Mouse (Mus musculus) heart, embryonic 12.5 days (tissue): ENCODE measurements at regions not wholly inside any gene's neighbourhood (a gene's known extent, or its start where the extent isn't known, plus 50 kb on each side); places are given as distances from the start of the nearest gene placed in this dataset.

Experiments used
- ATAC-seq: fragments of 200-750 bp; cut with Nextera tagmentation; 2 replicates; pipeline ENCODE4 v1.8.0; 2017; ENCODE audit warnings: moderate TSS enrichment, moderate library complexity; ENCODE audit not compliant: insufficient number of reproducible peaks, low FRiP score
- H3K27ac ChIP-seq: fragments of 300-500 bp; sonication (generic); 2 replicates; pipeline ENCODE4 v1.5.1; 2016; ENCODE audit warnings: mild to moderate bottlenecking, moderate library complexity; ENCODE audit not compliant: poor library complexity, severe bottlenecking
- H3K27me3 ChIP-seq: fragments of 300-500 bp; sonication (generic); replicated peaks from 2 replicates; pipeline ENCODE4 v1.6.1; 2016; ENCODE audit warnings: mild to moderate bottlenecking, moderate library complexity
- H3K36me3 ChIP-seq: fragments of 300-500 bp; sonication (generic); 2 replicates; pipeline ENCODE4 v1.6.1; 2016; ENCODE audit warnings: mild to moderate bottlenecking, moderate library complexity
- H3K4me1 ChIP-seq: fragments of 300-500 bp; sonication (generic); replicated peaks from 2 replicates; pipeline ENCODE4 v1.6.1; 2016; ENCODE audit warnings: mild to moderate bottlenecking
- H3K4me2 ChIP-seq: fragments of 300-500 bp; sonication (generic); 2 replicates; pipeline ENCODE4 v1.6.1; 2016; ENCODE audit warnings: mild to moderate bottlenecking, moderate library complexity
- H3K4me3 ChIP-seq: fragments of 300-500 bp; sonication (generic); 2 replicates; pipeline ENCODE4 v1.5.1; 2016; ENCODE audit warnings: mild to moderate bottlenecking
- H3K9ac ChIP-seq: fragments of 300-500 bp; sonication (generic); 2 replicates; pipeline ENCODE4 v1.6.1; 2016; ENCODE audit warnings: mild to moderate bottlenecking, moderate library complexity
- H3K9me3 ChIP-seq: fragments of 300-500 bp; sonication (generic); replicated peaks from 2 replicates; pipeline ENCODE4 v1.6.1; 2016; ENCODE audit warnings: mild to moderate bottlenecking, moderate library complexity
- WGBS: fragments of 180-500 bp; shearing (Covaris S2); methylation state at CpG from one replicate; pipeline ENCODE4 v1.1.7; 2016; 5-methylcytosine and 5-hydroxymethylcytosine counted together

DNA sequence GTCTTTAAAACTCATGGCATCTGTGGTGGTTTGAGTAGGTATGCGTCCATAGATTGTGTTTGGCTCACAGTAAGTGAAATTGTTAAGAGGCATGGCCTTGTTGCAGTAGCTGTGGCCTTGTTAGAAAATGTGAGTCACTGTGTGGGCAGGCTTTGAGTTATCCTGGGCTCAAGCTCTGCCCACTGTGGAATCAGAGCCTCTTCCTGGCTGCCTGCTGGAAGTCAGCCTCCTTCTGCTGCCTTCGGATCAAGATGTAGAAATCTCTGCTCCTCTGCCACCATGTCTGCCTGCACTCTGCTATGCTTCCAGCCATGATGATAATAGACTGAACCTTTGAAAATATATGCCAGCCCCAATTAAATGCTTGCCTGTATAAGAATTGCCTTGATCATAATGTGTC lies 192.2 kb upstream of the Smarca2 start:
- Histone ChIP-seq H3K4me1 (no peaks in the 10 kb centered on the region), H3K27me3 (no peaks in the 10 kb centered on the region), H3K9ac (no peak overlapping the region), H3K36me3 (no peaks in the 10 kb centered on the region), H3K4me3 (no peak overlapping the region), H3K9me3 (no peaks in the 10 kb centered on the region), H3K4me2 (no peak overlapping the region), H3K27ac (no peak overlapping the region)
- WGBS, result 67% methylated on average over 2 of the region's 2 CpGs
- ATAC-seq, result no peak

GRCm38 (mm10) chr19:26414476-26415024 lies 190.3 kb upstream of the Smarca2 start:
- WGBS, result 66% methylated on average over 6 of the region's 6 CpGs
- no peaks in the 10 kb centered on the region for H3K4me1 ChIP-seq
- ATAC-seq, result no peak
- H3K4me3 ChIP-seq, result no peak overlapping the region
- no peaks in the 10 kb centered on the region for H3K9me3 ChIP-seq
- H3K36me3 ChIP-seq, result no peaks in the 10 kb centered on the region
- no peak overlapping the region for H3K27ac ChIP-seq
- H3K9ac ChIP-seq, result no peak overlapping the region
- H3K4me2 ChIP-seq, result no peak overlapping the region
- H3K27me3 ChIP-seq, result no peaks in the 10 kb centered on the region

DNA sequence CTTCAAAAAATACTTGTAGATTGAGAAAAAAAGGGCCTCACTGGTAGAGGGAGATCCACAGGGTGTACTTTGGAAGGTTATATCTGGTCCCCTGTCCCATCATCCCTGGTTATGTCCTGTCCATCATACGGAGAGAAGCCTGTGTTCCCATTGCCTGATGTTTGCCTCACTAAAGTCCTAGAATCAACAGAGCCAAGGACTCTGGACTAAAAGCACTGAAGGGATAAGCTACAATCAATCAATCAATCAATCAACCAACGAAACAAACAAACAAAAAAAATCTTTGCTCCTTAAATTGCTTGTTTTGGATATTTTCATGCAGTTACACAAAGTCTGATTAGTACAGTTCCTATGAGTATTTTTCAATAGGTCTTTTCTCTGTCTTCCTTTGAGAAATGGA lies 185.1 kb upstream of the Smarca2 start:
- no peak overlapping the region for H3K27ac ChIP-seq
- no peaks in the 10 kb centered on the region for H3K36me3 ChIP-seq

GRCm38 (mm10) chr19:26439163-26439562 lies 165.7 kb upstream of the Smarca2 start:
- no peaks in the 10 kb centered on the region for H3K9me3 ChIP-seq
- H3K4me3 ChIP-seq, result no peak overlapping the region
- H3K9ac ChIP-seq, result no peak overlapping the region
- no peaks in the 10 kb centered on the region for H3K27me3 ChIP-seq
- no peak overlapping the region for H3K27ac ChIP-seq
- ATAC-seq, result no peak
- H3K4me2 ChIP-seq, result no peak overlapping the region
- no peaks in the 10 kb centered on the region for H3K36me3 ChIP-seq
- H3K4me1 ChIP-seq, result no peaks in the 10 kb centered on the region
- 66% methylated on average over 2 of the region's 2 CpGs for WGBS

More for the DNA sequence above, 185.1 kb upstream of the Smarca2 start:
- Histone ChIP-seq H3K4me2 (no peak overlapping the region), H3K4me1 (no peaks in the 10 kb centered on the region), H3K9ac (no peak overlapping the region), H3K27me3 (no peaks in the 10 kb centered on the region), H3K4me3 (no peak overlapping the region), H3K9me3 (no peaks in the 10 kb centered on the region)
- WGBS, result 66% methylated on average over 2 of the region's 2 CpGs
- no peak for ATAC-seq

- no peak overlapping the region for H3K4me2 ChIP-seq
- H3K9ac ChIP-seq, result no peak overlapping the region
- WGBS, result 75% methylated on average over 4 of the region's 4 CpGs
- H3K27me3 ChIP-seq, result no peaks in the 10 kb centered on the region
- ATAC-seq, result no peak
- no peak overlapping the region for H3K27ac ChIP-seq
- H3K4me1 ChIP-seq, result no peaks in the 10 kb centered on the region
- H3K36me3 ChIP-seq, result no peaks in the 10 kb centered on the region
- H3K4me3 ChIP-seq, result no peak overlapping the region
- no peaks in the 10 kb centered on the region for H3K9me3 ChIP-seq
Measured at GRCm38 (mm10) chr19:26445309-26445708, 159.5 kb upstream of the Smarca2 start.

DNA sequence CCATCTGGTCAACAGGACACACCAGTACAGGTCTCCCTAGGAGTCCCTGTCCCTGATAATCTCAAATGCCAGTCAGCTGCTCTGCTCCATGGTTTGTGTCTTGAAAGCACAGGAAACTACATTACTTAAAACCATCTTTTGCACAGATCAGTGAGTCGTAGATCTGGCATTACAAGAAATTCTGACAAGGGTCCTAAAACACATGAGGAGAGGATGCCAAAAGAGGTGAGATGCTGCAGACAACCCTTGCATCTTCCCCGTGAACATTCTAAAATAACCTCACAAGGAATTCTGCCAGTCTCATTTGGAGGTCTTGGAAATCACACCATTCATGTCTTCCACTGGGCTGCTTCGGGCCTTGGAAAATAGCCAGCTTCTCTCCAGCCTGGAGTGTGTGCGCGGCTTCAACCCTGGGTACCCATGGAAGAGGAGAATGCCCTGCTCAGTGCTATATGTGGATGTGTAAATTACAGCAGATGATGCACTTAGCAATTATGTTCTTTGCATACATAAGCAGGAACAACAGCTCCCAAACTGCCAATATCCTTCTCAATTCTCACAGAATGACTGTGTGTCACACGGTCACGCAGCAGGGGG lies 157.3 kb upstream of the Smarca2 start:
- no peaks in the 10 kb centered on the region for H3K36me3 ChIP-seq
- no peak overlapping the region for H3K4me3 ChIP-seq
- no peaks in the 10 kb centered on the region for H3K9me3 ChIP-seq
- H3K4me1 ChIP-seq, result no peaks in the 10 kb centered on the region
- ATAC-seq, result no peak
- H3K27me3 ChIP-seq, result no peaks in the 10 kb centered on the region
- 81% methylated on average over 7 of the region's 7 CpGs for WGBS
- H3K4me2 ChIP-seq, result no peak overlapping the region
- H3K27ac ChIP-seq, result no peak overlapping the region
- H3K9ac ChIP-seq, result no peak overlapping the region

DNA sequence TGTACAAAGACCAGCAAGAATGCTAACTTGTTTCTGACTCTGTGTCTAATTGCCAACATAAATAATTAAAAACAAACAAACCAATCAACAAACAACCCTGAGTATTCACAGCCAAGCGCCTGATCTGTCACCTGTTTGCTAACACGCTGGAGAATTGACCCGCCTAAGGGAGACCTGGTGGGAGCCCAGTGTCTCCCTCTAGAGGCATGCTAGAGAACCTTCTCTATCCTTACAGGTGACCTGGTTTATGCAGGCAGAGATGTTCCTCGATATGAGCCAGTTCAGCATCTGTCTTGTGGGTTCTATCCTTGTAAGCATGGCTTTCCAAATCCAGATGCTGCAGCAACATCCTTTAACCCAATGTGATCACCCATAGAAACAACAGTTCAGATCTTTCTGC lies 143.1 kb upstream of the Smarca2 start:
- no peaks in the 10 kb centered on the region for H3K9me3 ChIP-seq
- H3K4me1 ChIP-seq, result no peaks in the 10 kb centered on the region
- H3K4me2 ChIP-seq, result no peak overlapping the region
- no peak overlapping the region for H3K4me3 ChIP-seq
- 46% methylated on average over 4 of the region's 4 CpGs for WGBS
- H3K27ac ChIP-seq, result no peak overlapping the region
- H3K27me3 ChIP-seq, result no peaks in the 10 kb centered on the region
- no peak for ATAC-seq
- H3K9ac ChIP-seq, result no peak overlapping the region
- H3K36me3 ChIP-seq, result no peaks in the 10 kb centered on the region

GRCm38 (mm10) chr19:26465228-26465627 lies 139.6 kb upstream of the Smarca2 start:
- no peak for ATAC-seq
- H3K27me3 ChIP-seq, result no peaks in the 10 kb centered on the region
- no peak overlapping the region for H3K4me2 ChIP-seq
- H3K4me1 ChIP-seq, result 0 out of 2 replicates have a peak, but pooled peaks cover 2% of the 10 kb centered on the region
- WGBS, result 38% methylated on average over 2 of the region's 2 CpGs
- no peaks in the 10 kb centered on the region for H3K36me3 ChIP-seq
- H3K27ac ChIP-seq, result no peak overlapping the region
- H3K9me3 ChIP-seq, result no peaks in the 10 kb centered on the region
- no peak overlapping the region for H3K9ac ChIP-seq
- H3K4me3 ChIP-seq, result no peak overlapping the region

DNA sequence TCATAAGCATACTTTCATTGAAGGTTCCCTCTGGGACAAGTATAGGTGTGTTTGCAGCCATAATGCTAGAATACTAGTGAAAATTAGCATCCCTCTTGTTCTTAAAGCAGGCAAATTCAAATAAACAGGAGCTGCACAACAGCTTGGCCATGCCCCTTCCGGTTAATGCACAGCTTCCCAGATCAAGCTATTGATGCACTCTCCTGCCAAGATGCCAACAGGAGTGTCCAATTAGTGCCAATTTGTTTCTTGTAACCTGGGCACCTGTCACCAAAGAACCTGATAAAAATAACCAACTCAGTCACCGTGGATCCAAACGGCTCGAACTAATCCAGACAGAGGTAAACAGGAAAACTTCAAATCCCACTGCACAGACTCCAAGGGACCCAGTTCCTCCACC lies 138.6 kb upstream of the Smarca2 start:
- 0 out of 2 replicates have a peak, but pooled peaks cover 2% of the 10 kb centered on the region for H3K4me1 ChIP-seq
- H3K9me3 ChIP-seq, result no peaks in the 10 kb centered on the region
- 75% methylated on average over 4 of the region's 4 CpGs for WGBS
- no peaks in the 10 kb centered on the region for H3K27me3 ChIP-seq
- no peak overlapping the region for H3K4me3 ChIP-seq
- H3K36me3 ChIP-seq, result no peaks in the 10 kb centered on the region
- H3K27ac ChIP-seq, result no peak overlapping the region
- ATAC-seq, result no peak
- H3K4me2 ChIP-seq, result no peak overlapping the region
- no peak overlapping the region for H3K9ac ChIP-seq

DNA sequence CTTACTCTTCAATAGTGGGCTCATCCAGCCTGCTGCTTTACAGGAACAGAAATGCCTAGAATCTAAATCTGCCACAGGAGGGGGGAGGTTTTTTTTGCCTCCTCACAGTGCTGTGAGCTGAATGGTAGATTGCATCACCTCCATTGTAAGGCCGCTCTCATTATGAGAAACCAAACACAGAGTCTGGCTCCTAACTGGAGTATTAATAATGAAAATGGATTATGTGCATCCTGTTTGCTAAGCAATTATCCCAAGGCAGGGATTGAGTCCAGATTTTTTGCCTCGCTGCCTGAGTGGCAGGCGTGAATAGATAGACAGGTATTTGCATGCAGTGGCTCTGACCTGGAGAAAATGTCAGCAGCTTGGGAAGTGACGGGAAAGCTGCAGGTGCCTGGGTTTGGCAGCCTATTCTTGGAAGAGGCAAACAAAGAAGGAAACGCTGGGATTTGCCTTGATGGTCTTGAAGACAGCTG lies 137.6 kb upstream of the Smarca2 start:
- WGBS, result 56% methylated on average over 5 of the region's 5 CpGs
- Histone ChIP-seq H3K27me3 (no peaks in the 10 kb centered on the region), H3K9ac (no peak overlapping the region), H3K4me3 (no peak overlapping the region), H3K9me3 (no peaks in the 10 kb centered on the region), H3K36me3 (no peaks in the 10 kb centered on the region), H3K27ac (no peak overlapping the region), H3K4me2 (no peak overlapping the region), H3K4me1 (0 out of 2 replicates have a peak, but pooled peaks cover 2% of the 10 kb centered on the region)
- ATAC-seq, result no peak

DNA sequence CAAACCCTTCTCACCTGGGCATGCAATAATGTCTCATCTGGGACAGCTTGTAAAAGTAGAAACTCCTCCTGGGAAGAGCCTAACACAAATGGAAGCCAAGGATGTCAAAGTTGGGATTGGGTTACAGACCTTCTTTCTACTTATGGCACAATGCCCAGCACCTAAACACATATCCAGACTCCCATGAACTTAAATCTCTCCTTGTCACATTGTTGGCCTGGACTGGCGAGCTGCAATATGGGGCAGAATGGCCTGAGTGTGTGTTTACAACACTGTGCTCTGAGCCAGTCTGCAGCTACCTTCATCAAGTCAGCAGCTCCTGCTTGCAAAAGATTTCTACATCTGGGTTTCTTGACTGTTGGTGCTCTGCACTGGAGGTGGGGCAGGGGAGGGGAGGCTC lies 132.2 kb upstream of the Smarca2 start:
- Histone ChIP-seq H3K4me1 (no peaks in the 10 kb centered on the region), H3K27ac (no peak overlapping the region), H3K36me3 (no peaks in the 10 kb centered on the region), H3K4me2 (no peak overlapping the region), H3K4me3 (no peak overlapping the region), H3K9ac (no peak overlapping the region), H3K9me3 (no peaks in the 10 kb centered on the region), H3K27me3 (no peaks in the 10 kb centered on the region)
- ATAC-seq, result no peak
- WGBS, result 63% methylated on average over 1 of the region's 1 CpGs

DNA sequence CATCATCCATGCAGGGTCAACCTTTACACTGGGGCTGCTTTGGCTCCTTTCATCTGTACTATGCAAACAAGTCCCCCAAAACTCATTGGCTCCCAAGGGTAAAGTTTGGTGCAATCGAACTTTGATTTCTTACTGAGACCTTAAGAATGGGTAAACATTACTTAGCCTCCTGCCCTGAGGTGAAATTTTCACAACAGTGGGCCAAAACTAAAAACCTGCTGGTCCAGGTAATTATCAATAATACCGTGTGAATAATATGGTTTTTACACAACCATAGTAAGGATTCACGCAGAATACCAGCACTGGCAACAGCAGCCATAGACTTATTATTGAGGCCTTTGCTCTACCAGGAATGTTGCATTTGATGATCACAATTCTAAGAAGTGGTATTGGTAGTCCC lies 131.6 kb upstream of the Smarca2 start:
- Histone ChIP-seq H3K36me3 (no peaks in the 10 kb centered on the region), H3K4me3 (no peak overlapping the region), H3K9me3 (no peaks in the 10 kb centered on the region), H3K4me2 (no peak overlapping the region), H3K27ac (no peak overlapping the region), H3K27me3 (no peaks in the 10 kb centered on the region), H3K9ac (no peak overlapping the region), H3K4me1 (no peaks in the 10 kb centered on the region)
- ATAC-seq, result no peak
- 72% methylated on average over 3 of the region's 3 CpGs for WGBS
